Mouse (Mus musculus) monocyte, adult 5-6 weeks (primary cell): ENCODE results near the gene Rpp14. TPM values are rescaled to one million over a fixed set of nuclear protein-coding genes. Genes with fewer than 3 reads are reported as not detected.

Source experiments
- ATAC-seq: fragments of 153-309, 156-312 bp; replicated peaks from 2 replicates; pipeline ENCODE4 v1.8.0; 2017; ENCODE audit warnings: mild to moderate bottlenecking; ENCODE audit not compliant: low TSS enrichment, insufficient number of reproducible peaks, severe bottlenecking, poor library complexity, low FRiP score
- total RNA-seq: library from RNA; stranded (forward); fragments of 200-1000, 200-491, 200-594 nt; gene quantifications from 3 replicates; pipeline ENCODE4 v1.2.3, GENCODE M21; 2017

The Rpp14 gene
- total RNA-seq, 1 experiment from 2014 or later: 12.5 TPM

- ATAC-seq: no peak
Observed at GRCm38 (mm10) chr14:8054310-8055102, 25.7 kb upstream of the Rpp14 start.

- no peak for ATAC-seq
Observed at GRCm38 (mm10) chr14:8056076-8056475, 24.1 kb upstream of the Rpp14 start.

- ATAC-seq: no peak
Observed at GRCm38 (mm10) chr14:8059938-8060337, 20.2 kb upstream of the Rpp14 start.

GRCm38 (mm10) chr14:8062076-8062475 lies 18.1 kb upstream of the Rpp14 start:
- no peak for ATAC-seq

GRCm38 (mm10) chr14:8062537-8063301 lies 17.4 kb upstream of the Rpp14 start:
- ATAC-seq: no peak

GRCm38 (mm10) chr14:8063835-8064785 lies 16.1 kb upstream of the Rpp14 start:
- ATAC-seq: no peak

GRCm38 (mm10) chr14:8080718-8081117 lies 551 bp downstream of the Rpp14 start:
- peak; percentile 23; the same call in 1 of the 2 replicates for ATAC-seq

GRCm38 (mm10) chr14:8082949-8083348 lies 2.8 kb downstream of the Rpp14 start:
- no peak for ATAC-seq

- no peak for ATAC-seq
Observed at GRCm38 (mm10) chr14:8089016-8089415, 8.8 kb downstream of the Rpp14 start.

GRCm38 (mm10) chr14:8092573-8092972 lies 12.4 kb downstream of the Rpp14 start:
- ATAC-seq: no peak

DNA sequence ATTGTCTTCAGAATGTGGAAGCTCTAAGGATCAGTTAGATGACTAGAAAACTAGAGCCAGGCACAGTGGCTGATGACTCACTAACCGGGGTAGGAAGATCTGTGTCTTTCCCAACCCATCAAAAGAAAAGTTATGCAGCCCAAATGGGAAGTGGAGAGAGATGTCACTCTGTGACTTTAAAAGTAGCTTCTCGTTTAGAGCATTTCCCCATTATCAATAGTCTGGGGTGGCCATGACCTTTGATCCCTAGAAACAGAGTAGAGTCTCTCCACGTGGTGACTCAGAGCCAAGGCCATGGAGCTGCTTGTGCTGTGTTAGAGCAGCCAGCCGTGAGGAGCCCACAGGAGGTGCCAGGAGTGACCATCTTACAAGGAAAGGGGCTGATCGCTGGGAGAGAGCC lies 13.3 kb downstream of the Rpp14 start:
- peak; percentile 75 for ATAC-seq

DNA sequence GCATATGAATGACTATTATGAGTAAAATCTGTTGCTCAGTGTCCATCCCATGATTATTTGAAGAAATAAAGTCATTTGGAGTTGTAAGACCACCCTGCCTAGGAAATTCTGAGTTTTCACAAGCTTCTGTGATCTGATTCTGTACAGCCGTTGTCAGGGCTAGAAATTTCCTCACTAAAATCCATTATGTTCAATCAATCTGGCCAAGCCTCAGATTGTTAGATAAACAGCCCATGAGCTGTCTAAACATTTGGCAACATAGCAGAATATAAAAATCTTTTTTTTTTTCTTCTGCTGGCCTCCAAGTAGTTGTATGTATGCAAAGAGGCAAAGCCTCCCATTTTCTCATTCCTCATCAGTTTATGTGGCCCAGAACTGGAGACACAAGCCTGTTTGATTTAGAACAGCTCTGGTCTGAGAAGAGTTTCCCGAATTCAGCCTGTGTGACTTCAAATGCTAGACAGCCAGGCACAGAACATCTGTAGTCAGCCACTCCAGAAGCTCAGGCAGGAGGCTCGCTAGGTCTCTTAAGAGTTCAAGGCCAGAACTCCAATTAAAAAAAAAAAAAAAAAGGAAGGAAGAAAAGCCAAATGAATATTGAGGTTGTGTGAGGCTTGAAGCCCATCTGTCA lies 14.9 kb downstream of the Rpp14 start:
- no peak for ATAC-seq

DNA sequence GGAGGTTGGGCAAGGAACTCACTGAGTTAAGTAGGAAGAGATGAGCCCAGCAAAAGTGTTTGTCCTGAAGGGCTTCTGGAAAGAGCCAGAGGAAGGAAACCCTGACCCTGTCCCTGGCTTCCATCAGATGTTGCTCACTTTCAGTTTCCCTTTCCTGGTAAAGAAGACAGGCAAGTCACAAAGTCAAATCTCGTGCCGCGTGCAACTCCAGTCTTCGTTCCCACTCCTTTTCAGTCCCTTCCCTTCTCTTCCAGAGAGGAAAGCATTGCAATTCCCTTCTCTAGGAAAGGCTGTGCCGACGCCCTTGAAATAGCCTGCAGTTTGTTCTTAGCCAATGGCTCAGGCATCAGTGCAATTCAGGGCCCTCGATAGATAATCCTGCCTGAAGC lies 15.4 kb downstream of the Rpp14 start:
- no peak for ATAC-seq

- ATAC-seq: peak; percentile 80
Observed at GRCm38 (mm10) chr14:8097978-8098686, 18.0 kb downstream of the Rpp14 start, which contains the start of gene Pxk. Gene Pxk (plus strand): TSS chr14:8098211.

DNA sequence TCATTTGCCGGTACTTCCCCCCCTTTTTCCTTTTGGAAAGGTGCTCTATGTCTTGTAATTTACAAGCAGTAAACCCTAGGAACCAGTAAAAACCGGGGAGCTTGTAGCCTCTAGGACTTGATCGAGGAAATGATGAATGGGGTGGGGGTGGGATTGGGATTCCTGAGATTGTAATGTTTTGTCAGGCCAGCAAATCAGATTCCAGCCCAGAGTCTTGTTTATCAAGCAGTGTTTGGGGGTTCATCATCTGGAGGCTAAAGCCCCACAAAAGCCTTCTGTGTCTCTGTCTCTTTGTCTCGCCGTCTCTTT lies 18.5 kb downstream of the Rpp14 start:
- ATAC-seq: no peak

DNA sequence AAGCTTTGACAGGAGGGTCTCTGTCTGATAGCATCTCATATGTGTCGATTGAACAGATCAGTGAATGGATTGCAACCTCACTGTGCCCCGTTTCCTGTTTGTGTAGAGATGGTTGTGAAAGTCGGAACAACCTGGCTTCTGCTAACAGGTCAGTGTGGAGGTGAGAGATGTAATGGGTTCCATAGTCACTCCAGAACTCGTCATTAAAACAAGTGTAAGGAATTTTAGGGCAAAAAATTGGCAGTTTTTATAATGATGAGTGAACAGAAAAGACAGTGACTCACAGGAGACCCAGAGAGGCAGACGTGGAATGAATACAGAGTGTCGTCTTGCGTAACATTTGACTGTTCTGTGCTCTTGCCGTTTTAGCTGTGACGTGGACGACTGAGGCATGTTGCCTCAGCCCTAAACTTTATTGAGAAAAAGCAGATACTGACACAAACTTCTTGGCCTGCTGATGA lies 19.4 kb downstream of the Rpp14 start:
- ATAC-seq: peak; percentile 66

DNA sequence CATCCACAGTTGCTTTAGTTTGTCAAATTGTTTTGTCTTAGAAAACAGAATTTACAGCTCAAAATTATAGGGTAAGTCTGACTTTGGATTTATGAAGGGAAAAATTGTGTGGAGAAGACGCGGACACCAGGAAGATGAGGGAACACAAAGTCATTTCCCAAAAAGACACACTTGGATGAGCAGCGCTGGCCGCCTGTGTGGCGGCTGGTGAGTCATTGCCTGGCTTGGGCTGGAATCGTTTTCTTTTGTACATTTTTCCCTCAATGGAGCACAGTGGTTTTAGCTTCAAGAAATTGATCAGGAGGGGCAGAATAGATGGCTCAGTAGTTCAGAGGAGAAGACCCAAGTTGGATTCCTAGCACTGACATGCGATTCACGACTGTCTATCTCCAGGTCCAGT lies 21.7 kb downstream of the Rpp14 start:
- ATAC-seq: no peak

GRCm38 (mm10) chr14:8102676-8103075 lies 22.5 kb downstream of the Rpp14 start:
- no peak for ATAC-seq
